Mouse (Mus musculus) heart, adult 2 months (tissue): ENCODE data around the gene Cntnap5b.

Experiments
- CTCF ChIP-seq: fragments of 200-600 bp; IDR thresholded peaks from 2 replicates; pipeline ENCODE4 v1.8.1; 2022; ENCODE audit warnings: antibody characterized with exemption, mild to moderate bottlenecking, moderate library complexity
- EP300 ChIP-seq: fragments of 200-500 bp; IDR thresholded peaks from 2 replicates; pipeline ENCODE4 v1.6.1; 2011; ENCODE audit warnings: low read depth, low read length, control low read depth; ENCODE audit not compliant: insufficient read depth

DNA sequence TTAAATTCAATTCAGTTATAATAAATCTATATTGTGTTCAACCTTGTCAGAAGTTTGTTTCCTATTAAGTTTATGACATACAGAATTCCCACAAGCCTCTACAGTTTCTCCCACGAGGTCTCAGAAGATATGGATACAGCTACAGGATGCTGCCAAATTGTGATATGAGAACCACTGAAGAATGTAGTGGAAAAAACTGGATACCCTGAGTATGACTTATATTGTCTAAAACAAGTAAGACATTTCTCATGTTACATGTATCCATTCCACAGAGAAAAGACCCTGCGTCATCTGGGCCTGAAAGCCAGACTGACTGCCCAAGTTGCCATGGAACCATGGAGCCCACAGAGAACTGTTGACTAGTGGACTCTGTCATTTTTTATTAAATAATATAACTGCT, 269.2 kb downstream of the Cntnap5b start:
- TF ChIP-seq CTCF (no peak), EP300 (no peak)
